Mouse (Mus musculus) liver, embryonic 14.5 days (tissue): ENCODE measurements at regions not wholly inside any gene's neighbourhood (a gene's known extent, or its start where the extent isn't known, plus 50 kb on each side); places are given as distances from the start of the nearest gene placed in this dataset.

ENCODE experiments used
- ATAC-seq: fragments of 200-750 bp; cut with Nextera tagmentation; 2 replicates; pipeline ENCODE4 v1.8.0; 2017; ENCODE audit warnings: moderate number of reproducible peaks, mild to moderate bottlenecking, moderate library complexity; ENCODE audit not compliant: insufficient read depth
- DNase-seq, 3 experiments: peaks; one replicate each; pipeline ENCODE4 v3.0.0-alpha.2; 2012 to 2013; ENCODE audit warnings: low read depth in 3 of 3, low spot score in 3 of 3
- H3K27ac ChIP-seq: fragments of 300-500 bp; sonication (generic); 2 replicates; pipeline ENCODE4 v1.5.1; 2014; ENCODE audit warnings: moderate library complexity, mild to moderate bottlenecking, control low read depth, inconsistent platforms
- H3K27me3 ChIP-seq: fragments of 300-500 bp; sonication (generic); 2 replicates; pipeline ENCODE4 v1.6.1; 2014; ENCODE audit warnings: mild to moderate bottlenecking, low read length, moderate library complexity; ENCODE audit not compliant: control insufficient read depth, insufficient read depth
- H3K36me3 ChIP-seq: fragments of 300-500 bp; sonication (generic); replicated peaks from 2 replicates; pipeline ENCODE4 v1.6.1; 2014; ENCODE audit warnings: low read depth; ENCODE audit not compliant: control insufficient read depth, insufficient read depth
- H3K4me1 ChIP-seq, 2 experiments: fragments of 200-500 bp in 1 of 2; fragments of 300-500 bp in 1 of 2; sonication (generic) in 1 of 2; replicated peaks; 2 replicates each; pipeline ENCODE4 v1.6.1; 2012 to 2014; ENCODE audit warnings: antibody characterized with exemption in 1 of 2, inconsistent platforms in 1 of 2, low read length in 1 of 2; ENCODE audit not compliant: control insufficient read depth in 2 of 2, insufficient read depth in 2 of 2
- H3K4me2 ChIP-seq: fragments of 300-500 bp; sonication (generic); 2 replicates; pipeline ENCODE4 v1.6.1; 2014; ENCODE audit warnings: low read depth, mild to moderate bottlenecking, control low read depth, moderate library complexity
- H3K4me3 ChIP-seq, 2 experiments: fragments of 200-500 bp in 1 of 2; fragments of 300-500 bp in 1 of 2; sonication (generic) in 1 of 2; 2 replicates each; pipeline ENCODE4 v1.5.1; 2012 to 2014; ENCODE audit warnings: low read depth in 2 of 2, low read length in 2 of 2, mild to moderate bottlenecking in 2 of 2, control low read depth in 1 of 2, inconsistent platforms in 1 of 2, moderate library complexity in 1 of 2; ENCODE audit not compliant: insufficient read depth in 1 of 2
- H3K9ac ChIP-seq: fragments of 300-500 bp; sonication (generic); replicated peaks from 2 replicates; pipeline ENCODE4 v1.6.1; 2014; ENCODE audit warnings: mild to moderate bottlenecking, control low read depth, moderate library complexity
- H3K9me3 ChIP-seq: fragments of 300-500 bp; sonication (generic); 2 replicates; pipeline ENCODE4 v1.6.1; 2016; ENCODE audit warnings: low read length, mixed read lengths; ENCODE audit not compliant: control insufficient read depth
- CTCF ChIP-seq: IDR thresholded peaks from 2 replicates; pipeline ENCODE4 v1.5.1; 2016; ENCODE audit warnings: antibody characterized with exemption, low read depth, control low read depth
- EP300 ChIP-seq: IDR thresholded peaks from 2 replicates; pipeline ENCODE4 v1.6.1; 2016; ENCODE audit warnings: antibody characterized with exemption, low read depth
- WGBS: fragments of 180-500 bp; shearing (Covaris S2); extraction: QIAGEN DNeasy Blood & Tissue Kit; methylation state at CpG from one replicate; pipeline ENCODE4 v1.1.7; 2014; ENCODE audit not compliant: insufficient replicate concordance; 5-methylcytosine and 5-hydroxymethylcytosine counted together

DNA sequence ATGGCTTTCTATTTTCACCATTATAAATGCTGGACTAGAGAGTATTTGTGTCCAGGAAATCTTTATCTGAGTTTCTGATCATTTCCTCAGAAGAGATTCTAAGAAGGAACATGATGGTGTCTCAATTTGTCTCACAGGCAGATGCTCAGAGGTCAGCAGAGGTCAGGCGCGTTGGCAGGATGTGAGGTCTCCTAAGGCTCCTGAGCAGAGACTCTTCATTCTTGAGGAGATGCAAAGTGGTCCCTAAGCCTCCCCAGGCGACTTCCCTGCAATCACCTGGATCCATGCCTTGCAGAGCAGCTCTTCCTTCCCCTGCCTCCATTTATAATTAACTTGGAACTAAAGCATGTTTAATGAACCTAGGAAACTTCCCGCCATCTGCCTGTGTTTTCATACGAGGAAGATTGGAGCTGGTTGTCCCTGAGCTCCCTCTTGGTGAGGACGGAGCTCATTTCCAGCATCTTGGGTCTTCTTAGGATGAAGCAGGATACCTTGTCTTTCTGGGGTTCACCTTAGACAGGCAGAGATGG, 71.8 kb downstream of the Arf2 start:
- no peak overlapping the region for H3K9ac ChIP-seq
- no peak for DNase-seq
- WGBS, result 61% methylated on average over 6 of the region's 6 CpGs
- no peak for ATAC-seq
- no peak overlapping the region for H3K4me3 ChIP-seq
- H3K9me3 ChIP-seq, result no peaks in the 10 kb centered on the region
- H3K27ac ChIP-seq, result no peak overlapping the region
- no peaks in the 10 kb centered on the region for H3K27me3 ChIP-seq
- TF ChIP-seq CTCF (no peak), EP300 (no peak)
- no peaks in the 10 kb centered on the region for H3K4me1 ChIP-seq
- no peaks in the 10 kb centered on the region for H3K36me3 ChIP-seq
- no peak overlapping the region for H3K4me2 ChIP-seq

DNA sequence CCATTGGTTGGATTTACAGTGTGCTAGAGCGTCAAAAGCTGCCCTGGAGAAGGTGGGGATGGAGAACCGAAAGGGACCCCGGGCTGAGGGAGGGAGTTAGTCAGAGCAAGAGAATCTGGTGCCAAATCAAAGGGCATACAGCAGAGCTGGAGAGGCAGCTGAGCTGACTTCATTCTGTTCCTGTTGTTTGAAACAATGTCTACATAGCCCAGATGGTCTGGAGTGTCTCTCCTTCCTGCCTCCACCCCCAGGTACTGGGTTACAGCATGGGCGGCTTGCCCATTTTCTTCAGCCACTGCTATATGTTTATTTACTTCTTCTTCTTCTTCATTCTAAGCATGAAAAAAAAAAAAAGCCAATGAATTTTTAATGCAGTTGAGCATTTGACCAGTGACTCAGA, 78.7 kb downstream of the Arf2 start:
- Histone ChIP-seq H3K27ac (no peak overlapping the region), H3K9me3 (no peaks in the 10 kb centered on the region), H3K36me3 (no peaks in the 10 kb centered on the region), H3K27me3 (no peaks in the 10 kb centered on the region), H3K4me2 (no peak overlapping the region), H3K4me3 (no peak overlapping the region), H3K9ac (no peak overlapping the region), H3K4me1 (no peaks in the 10 kb centered on the region)
- WGBS, result 72% methylated on average over 4 of the region's 4 CpGs
- ATAC-seq (no peak), DNase-seq (no peak)
- TF ChIP-seq EP300, result no peak
- TF ChIP-seq CTCF, result no peak

DNA sequence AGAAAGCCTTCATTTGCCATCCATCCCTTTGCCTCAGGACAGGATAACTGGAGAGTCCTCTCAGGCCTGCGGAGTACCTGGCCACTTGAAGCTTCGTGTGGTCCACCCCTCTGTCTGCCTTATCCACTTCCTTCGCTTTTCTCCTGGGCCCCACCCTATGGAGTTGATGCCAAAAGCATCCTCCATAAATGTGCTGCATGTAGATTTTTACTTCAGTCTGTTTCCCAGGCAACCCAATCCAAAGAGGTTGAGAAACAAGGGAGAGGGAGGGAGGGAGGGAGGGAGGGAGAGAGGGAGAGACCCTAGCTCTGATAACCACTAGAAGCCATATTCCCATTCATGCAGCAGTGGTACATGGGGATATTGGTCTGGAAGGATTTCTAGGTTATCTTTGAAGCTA, 80.7 kb upstream of the Crhr1 start:
- H3K27me3 ChIP-seq, result no peaks in the 10 kb centered on the region
- DNase-seq, result no peak
- WGBS, result 63% methylated on average over 3 of the region's 3 CpGs

DNA sequence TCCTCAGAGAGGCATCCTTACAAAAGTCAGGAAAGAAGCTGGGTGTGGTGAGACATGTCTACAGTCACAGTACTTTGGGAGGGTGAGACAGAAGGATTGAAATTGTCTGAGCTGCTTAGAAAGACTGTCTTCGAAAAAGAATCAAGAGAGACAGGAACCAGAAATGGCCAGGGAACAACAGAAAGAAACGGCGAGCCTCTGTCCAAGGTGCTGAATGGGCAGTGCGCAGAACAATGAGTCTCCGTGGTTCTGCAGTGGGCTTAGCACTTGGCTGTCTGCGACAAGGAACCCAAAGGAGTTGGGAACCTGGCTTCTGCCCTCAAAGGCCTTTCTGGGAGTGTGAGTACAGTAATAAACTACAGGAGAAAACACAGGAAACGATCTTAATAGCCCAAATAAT, 79.4 kb upstream of the Crhr1 start:
- no peak overlapping the region for H3K4me3 ChIP-seq
- WGBS, result 20% methylated on average over 7 of the region's 7 CpGs
- no peak overlapping the region for H3K9ac ChIP-seq
- no peaks in the 10 kb centered on the region for H3K9me3 ChIP-seq
- no peak overlapping the region for H3K4me2 ChIP-seq
- H3K27ac ChIP-seq, result no peak overlapping the region
- H3K4me1 ChIP-seq, result no peaks in the 10 kb centered on the region; a peak in 1 of 4 replicates
- H3K36me3 ChIP-seq, result no peaks in the 10 kb centered on the region
- no peaks in the 10 kb centered on the region for H3K27me3 ChIP-seq
- DNase-seq (no peak), ATAC-seq (no peak)
- TF ChIP-seq CTCF (no peak), EP300 (no peak)

More for the DNA sequence above, 80.7 kb upstream of the Crhr1 start:
- ATAC-seq, result no peak
- Histone ChIP-seq H3K4me1 (no peaks in the 10 kb centered on the region), H3K9me3 (no peaks in the 10 kb centered on the region), H3K27ac (no peak overlapping the region), H3K4me3 (no peak overlapping the region), H3K9ac (no peak overlapping the region), H3K36me3 (no peaks in the 10 kb centered on the region), H3K4me2 (no peak overlapping the region)
- TF ChIP-seq CTCF (no peak), EP300 (no peak)

DNA sequence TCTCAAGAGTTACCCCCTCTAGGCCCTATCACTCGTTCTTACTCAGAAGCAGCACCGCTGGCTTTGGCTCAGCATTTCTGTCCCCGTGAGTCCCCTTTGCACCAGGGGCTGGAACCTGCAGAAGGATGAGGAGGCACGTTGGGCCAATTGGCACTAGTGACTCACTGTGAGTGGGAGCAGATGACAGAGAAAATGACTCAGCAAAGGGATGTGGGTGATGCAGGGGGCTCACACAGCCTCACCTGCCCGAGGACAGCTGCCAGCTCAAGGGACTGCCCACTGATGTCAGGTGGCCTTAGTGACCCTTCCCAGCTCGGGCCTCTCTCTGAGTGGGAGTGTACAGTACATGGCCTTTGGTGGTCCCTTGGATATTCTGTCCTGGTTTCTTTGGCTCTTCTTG, 76.7 kb upstream of the Crhr1 start:
- H3K9ac ChIP-seq, result no peak overlapping the region
- H3K4me1 ChIP-seq, result no peaks in the 10 kb centered on the region; a peak in 1 of 4 replicates
- no peak overlapping the region for H3K4me3 ChIP-seq
- H3K36me3 ChIP-seq, result no peaks in the 10 kb centered on the region
- 42% methylated on average over 6 of the region's 6 CpGs for WGBS
- H3K4me2 ChIP-seq, result no peak overlapping the region
- no peaks in the 10 kb centered on the region for H3K27me3 ChIP-seq
- no peak for TF ChIP-seq EP300
- TF ChIP-seq CTCF, result no peak
- H3K9me3 ChIP-seq, result no peaks in the 10 kb centered on the region
- no peak overlapping the region for H3K27ac ChIP-seq
- ATAC-seq (no peak), DNase-seq (no peak)
